ENCODE assay signal across 8 mouse cellular contexts in the genomic region with DNA sequence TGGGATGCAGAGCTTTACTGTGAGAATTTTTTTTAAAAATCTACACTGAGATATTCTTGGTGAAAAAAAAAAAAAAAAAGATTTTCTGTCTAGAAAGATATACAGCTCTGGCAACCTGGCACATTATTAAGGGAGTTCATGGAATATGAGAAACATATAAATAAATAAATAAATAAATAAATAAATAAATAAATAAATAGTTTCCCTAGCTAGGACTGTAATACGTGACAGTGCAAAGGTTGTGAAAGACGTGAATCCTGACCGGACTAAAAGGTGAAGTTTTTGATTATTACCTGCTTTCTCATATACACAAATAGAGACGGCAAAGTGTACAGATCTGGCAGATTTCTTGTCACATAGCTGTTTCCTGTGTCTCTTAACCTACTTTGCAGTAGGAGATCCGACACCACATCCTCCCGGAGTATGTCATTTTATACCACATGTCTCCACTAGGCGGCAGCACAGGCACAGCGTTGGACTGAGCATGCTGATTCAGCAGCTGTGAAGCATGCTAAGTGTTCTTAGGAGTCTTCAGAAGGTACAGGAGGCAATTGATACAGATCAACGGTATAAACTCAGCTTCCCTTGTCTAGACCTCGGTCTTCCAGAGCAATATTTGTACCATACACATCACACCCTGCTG. TPM values are rescaled to one million over a fixed set of nuclear protein-coding genes. Genes with fewer than 3 reads are reported as not detected.
DNase-seq lines count a peak whose midpoint lies in the region; ATAC-seq and TF ChIP-seq lines count a peak whose summit lies in the region.

No protein-coding gene starts in this region.

- peak; percentile 85 for DNase-seq in embryonic facial prominence, embryonic 14.5 days (ENCODE audit: low spot score)
- peak; percentile 87 for DNase-seq in kidney, postnatal 0 days (ENCODE audit: low spot score)
- DNase-seq in liver, embryonic 11.5 days (ENCODE audit: low spot score) = peak; percentile 64
- peak; percentile 75 for DNase-seq in naive thymus-derived CD4-positive, alpha-beta T cell, adult 2 months (ENCODE audit: low read depth)
- peak; percentile 30 for DNase-seq in splenic B cell, adult 2 months (ENCODE audit: low read depth, low spot score)

- H3K4me3 ChIP-seq in C2C12 (ENCODE audit: insufficient read depth, poor library complexity, severe bottlenecking) = no peak overlapping the region
- no peak overlapping the region for H3K4me3 ChIP-seq in bone marrow, adult 2 months (replicated peaks; ENCODE audit: control insufficient read depth, low read depth, low read length)
- no peak overlapping the region for H3K4me3 ChIP-seq in embryonic facial prominence, embryonic 14.5 days (ENCODE audit: low read depth, low read length)
- H3K4me3 ChIP-seq in heart, embryonic 11.5 days (ENCODE audit: low read depth, low read length) = no peak overlapping the region
- no peak overlapping the region for H3K4me3 ChIP-seq in kidney, postnatal 0 days (replicated peaks; ENCODE audit: low read depth, low read length)
- no peak overlapping the region for H3K4me3 ChIP-seq in liver, embryonic 11.5 days (ENCODE audit: low read depth, low read length)

- H3K79me3 ChIP-seq in C2C12 (ENCODE audit: low read depth) = no peaks in the 10 kb centered on the region

- no peaks in the 10 kb centered on the region for H3K79me2 ChIP-seq in C2C12 (ENCODE audit: control insufficient read depth, insufficient read depth)

- no peaks in the 10 kb centered on the region for H3K4me1 ChIP-seq in bone marrow, adult 2 months (ENCODE audit: control insufficient read depth, insufficient read depth, low read length)
- H3K4me1 ChIP-seq in embryonic facial prominence, embryonic 14.5 days (ENCODE audit: control insufficient read depth, insufficient read depth, low read length) = no peaks in the 10 kb centered on the region
- no peaks in the 10 kb centered on the region for H3K4me1 ChIP-seq in heart, embryonic 11.5 days (ENCODE audit: control insufficient read depth, insufficient read depth, low read length)
- no peaks in the 10 kb centered on the region for H3K4me1 ChIP-seq in kidney, postnatal 0 days (replicated peaks; ENCODE audit: insufficient read depth, low read length)
- no peaks in the 10 kb centered on the region for H3K4me1 ChIP-seq in liver, embryonic 11.5 days (replicated peaks; ENCODE audit: control insufficient read depth, insufficient read depth, low read length)

- peak overlapping the region; percentile 36 for H3K4me2 ChIP-seq in embryonic facial prominence, embryonic 14.5 days (ENCODE audit: low read depth, low read length)
- no peak overlapping the region for H3K4me2 ChIP-seq in heart, embryonic 11.5 days
- H3K4me2 ChIP-seq in kidney, postnatal 0 days (ENCODE audit: low read length) = no peak overlapping the region
- no peak overlapping the region for H3K4me2 ChIP-seq in liver, embryonic 11.5 days

- TF ChIP-seq POLR2A in bone marrow, adult 2 months (IDR thresholded peaks at IDR 0.05; ENCODE audit: borderline replicate concordance, control insufficient read depth, low read depth, low read length) = no peak

- no peaks in the 10 kb centered on the region for H3K36me3 ChIP-seq in C2C12 (ENCODE audit: control insufficient read depth, insufficient read depth)
- H3K36me3 ChIP-seq in embryonic facial prominence, embryonic 14.5 days (ENCODE audit: control insufficient read depth, insufficient read depth, low read length) = no peaks in the 10 kb centered on the region
- H3K36me3 ChIP-seq in heart, embryonic 11.5 days (ENCODE audit: control insufficient read depth, insufficient read depth, low read length) = no peaks in the 10 kb centered on the region
- no peaks in the 10 kb centered on the region for H3K36me3 ChIP-seq in kidney, postnatal 0 days (ENCODE audit: insufficient read depth, low read length)
- H3K36me3 ChIP-seq in liver, embryonic 11.5 days (ENCODE audit: control insufficient read depth, insufficient read depth, low read length) = no peaks in the 10 kb centered on the region
- H3K36me3 ChIP-seq in splenic B cell, adult 2 months (ENCODE audit: control insufficient read depth, insufficient read depth, low read length, poor library complexity, severe bottlenecking) = no peaks in the 10 kb centered on the region

- H3ac ChIP-seq in C2C12 (ENCODE audit: control insufficient read depth, insufficient read length, low read depth) = no peak overlapping the region

- peak; percentile 87 for TF ChIP-seq CTCF in C2C12 (IDR thresholded peaks at IDR 0.05; ENCODE audit: control insufficient read depth, insufficient read depth, insufficient read length)
- TF ChIP-seq CTCF in bone marrow, adult 2 months (IDR thresholded peaks at IDR 0.05; ENCODE audit: control insufficient read depth, insufficient read depth, low read length) = peak; percentile 73
- peak; percentile 93 for TF ChIP-seq CTCF in kidney, postnatal 0 days (IDR thresholded peaks at IDR 0.05; ENCODE audit: low read depth)

- peak; percentile 83 for ATAC-seq in embryonic facial prominence, embryonic 14.5 days (ENCODE audit: low read depth)
- peak; percentile 48 for ATAC-seq in heart, embryonic 11.5 days (replicated peaks; ENCODE audit: insufficient number of reproducible peaks, low FRiP score, low TSS enrichment)
- peak; percentile 82; the same call in 1 of the 2 replicates for ATAC-seq in kidney, postnatal 0 days (replicated peaks; ENCODE audit: low FRiP score, low read depth)
- peak; percentile 73 for ATAC-seq in liver, embryonic 11.5 days (replicated peaks; ENCODE audit: low FRiP score)

- 17% methylated on average over 10 of the region's 10 CpGs for WGBS in bone marrow, adult 2 months
- 21% methylated on average over 10 of the region's 10 CpGs for WGBS in embryonic facial prominence, embryonic 14.5 days
- whole genome bisulfite sequencing in heart, embryonic 11.5 days (ENCODE audit: insufficient replicate concordance) = 24% methylated on average over 10 of the region's 10 CpGs
- WGBS in kidney, postnatal 0 days = 27% methylated on average over 10 of the region's 10 CpGs
- WGBS in liver, embryonic 11.5 days = 22% methylated on average over 10 of the region's 10 CpGs

- H3K9me3 ChIP-seq in embryonic facial prominence, embryonic 14.5 days (ENCODE audit: control insufficient read depth, low read length) = no peaks in the 10 kb centered on the region
- H3K9me3 ChIP-seq in heart, embryonic 11.5 days (replicated peaks; ENCODE audit: control insufficient read depth, low read length) = no peaks in the 10 kb centered on the region
- no peaks in the 10 kb centered on the region for H3K9me3 ChIP-seq in kidney, postnatal 0 days (replicated peaks; ENCODE audit: low read length)
- H3K9me3 ChIP-seq in liver, embryonic 11.5 days (ENCODE audit: control insufficient read depth, low read length) = no peaks in the 10 kb centered on the region

- no peak overlapping the region for H3K9ac ChIP-seq in embryonic facial prominence, embryonic 14.5 days (ENCODE audit: low read depth, low read length)
- no peak overlapping the region for H3K9ac ChIP-seq in heart, embryonic 11.5 days (ENCODE audit: low read depth, low read length)
- H3K9ac ChIP-seq in kidney, postnatal 0 days (ENCODE audit: low read depth, low read length) = no peak overlapping the region
- H3K9ac ChIP-seq in liver, embryonic 11.5 days (ENCODE audit: low read depth, low read length) = no peak overlapping the region

- H3K27ac ChIP-seq in bone marrow, adult 2 months (ENCODE audit: control insufficient read depth, insufficient read depth, low read depth, low read length, poor library complexity) = no peak overlapping the region
- H3K27ac ChIP-seq in embryonic facial prominence, embryonic 14.5 days (replicated peaks; ENCODE audit: low read depth, low read length) = no peak overlapping the region
- no peak overlapping the region for H3K27ac ChIP-seq in heart, embryonic 11.5 days (ENCODE audit: low read depth, low read length)
- no peak overlapping the region for H3K27ac ChIP-seq in kidney, postnatal 0 days
- no peak overlapping the region for H3K27ac ChIP-seq in liver, embryonic 11.5 days (ENCODE audit: low read depth, low read length)

- H3K27me3 ChIP-seq in C2C12 (ENCODE audit: control insufficient read depth, insufficient read depth, insufficient read length) = no peaks in the 10 kb centered on the region
- H3K27me3 ChIP-seq in embryonic facial prominence, embryonic 14.5 days (replicated peaks; ENCODE audit: control insufficient read depth, insufficient read depth, low read length) = no peaks in the 10 kb centered on the region
- no peaks in the 10 kb centered on the region for H3K27me3 ChIP-seq in heart, embryonic 11.5 days (ENCODE audit: control insufficient read depth, insufficient read depth, low read length)
- H3K27me3 ChIP-seq in kidney, postnatal 0 days (ENCODE audit: insufficient read depth, low read length) = no peaks in the 10 kb centered on the region
- H3K27me3 ChIP-seq in liver, embryonic 11.5 days (replicated peaks; ENCODE audit: control insufficient read depth, insufficient read depth, low read length) = peaks cover 4% of the 10 kb centered on the region; the same call in 1 of the 2 replicates
- H3K27me3 ChIP-seq in splenic B cell, adult 2 months (ENCODE audit: control insufficient read depth, insufficient read depth, low read length, poor library complexity, severe bottlenecking) = no peaks in the 10 kb centered on the region

TF ChIP-seq in C2C12, 6 proteins besides CTCF, POLR2A, EP300 and RAD21:
- TF ChIP-seq CEBPB (IDR thresholded peaks at IDR 0.05; ENCODE audit: low read depth) (no peak), MAX (IDR thresholded peaks at IDR 0.05) (no peak), MYOD1 (IDR thresholded peaks at IDR 0.05; ENCODE audit: control insufficient read depth, insufficient read length, low read depth) (no peak), FOSL1 (IDR thresholded peaks at IDR 0.05; ENCODE audit: insufficient read depth, low read length, poor library complexity, severe bottlenecking) (no peak), MYOG (IDR thresholded peaks at IDR 0.05; ENCODE audit: control insufficient read depth, extremely low read depth, insufficient read length) (no peak), USF1 (IDR thresholded peaks at IDR 0.05; ENCODE audit: low read depth) (no peak)

RNA-seq across cellular contexts. Expression of a gene that starts 2.5 kb away (rescaled TPM):
- 2.1 TPM for polyA plus RNA-seq in C2C12 (2012; fragmentation: generic; extraction: Trizol)
- polyA plus RNA-seq in bone marrow, adult 2 months (2011; ENCODE audit: insufficient read depth, insufficient read length, low replicate concordance, missing spikeins) = 0.77 TPM in 1 of 2 replicates, not detected in the other
- polyA plus RNA-seq in embryonic facial prominence, embryonic 14.5 days (2014; fragmentation: Nextera tagmentation; extraction: Ambion mirVana) = 4.4 and 5.5 TPM in 2 replicates
- polyA plus RNA-seq in heart, embryonic 11.5 days (2014; fragmentation: Nextera tagmentation; extraction: Ambion mirVana) = 2.3 TPM in 2 replicates
- polyA plus RNA-seq in kidney, postnatal 0 days (2015; fragmentation: Nextera tagmentation; extraction: Ambion mirVana) = 0.22 and 0.34 TPM in 2 replicates
- 1.4 TPM in 2 replicates for polyA plus RNA-seq in liver, embryonic 11.5 days (2014; fragmentation: Nextera tagmentation; extraction: Ambion mirVana)

Comparison
In these comparisons a context has a peak if more than half of its experiments do, and no peak if none do; other contexts are left out.
1. DNase-seq: peak in every context shown above with its lines; median percentile 87 in kidney, postnatal 0 days; 85 in embryonic facial prominence, embryonic 14.5 days; 75 in naive thymus-derived CD4-positive, alpha-beta T cell, adult 2 months; 64 in liver, embryonic 11.5 days; 30 in splenic B cell, adult 2 months.